Mouse (Mus musculus): ENCODE results near the gene Cyp2w1.
A peak's percentile ranks its signal among the peaks of the same experiment; 100 is the strongest.
"Not testable (repeated sequence)": the region's sequence is repeated elsewhere in the genome, so short reads cannot be mapped to it uniquely, and the experiment has no call there.

The Cyp2w1 gene

DNA sequence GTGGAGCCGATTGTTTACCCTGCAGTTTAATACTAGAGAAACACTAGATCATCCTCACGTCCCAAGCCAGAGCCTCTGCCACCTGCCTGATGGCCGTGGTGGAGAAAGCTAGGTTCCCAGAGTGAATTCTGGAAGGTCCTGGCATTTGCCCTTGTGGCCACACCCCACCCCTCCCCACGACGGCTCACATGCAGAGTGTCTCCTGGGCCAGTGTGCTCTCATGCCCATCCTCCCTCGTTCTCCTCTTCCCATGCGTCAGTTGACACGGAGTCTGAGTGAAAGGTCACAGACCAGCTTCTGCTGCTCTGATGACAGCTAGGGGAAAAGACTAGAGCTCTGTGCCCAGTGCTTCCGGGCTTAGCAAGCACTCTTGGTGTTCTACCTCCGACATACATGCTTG, 32.1 kb downstream of the Cyp2w1 start:
- no peak for DNase-seq

DNA sequence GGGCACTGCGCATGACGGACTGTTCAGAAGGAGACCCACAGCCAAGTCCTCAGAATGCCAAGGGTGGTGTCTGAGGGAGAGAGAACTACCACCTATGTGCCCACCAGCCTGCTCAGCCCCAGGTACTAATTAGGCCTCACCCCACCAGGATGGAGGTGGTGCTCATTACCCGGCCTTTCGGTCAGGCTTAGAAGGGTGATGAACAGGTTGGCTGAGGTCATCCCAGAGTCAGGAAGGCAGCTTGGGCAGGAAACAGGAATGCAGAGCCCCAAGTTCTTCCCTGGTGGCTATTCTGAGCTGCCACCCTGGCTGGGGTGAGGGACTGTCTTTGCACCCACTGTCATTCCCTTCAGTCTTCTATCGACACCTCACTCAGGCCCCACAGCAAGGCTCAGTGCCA, 33.6 kb downstream of the Cyp2w1 start:
- DNase-seq = no peak

DNA sequence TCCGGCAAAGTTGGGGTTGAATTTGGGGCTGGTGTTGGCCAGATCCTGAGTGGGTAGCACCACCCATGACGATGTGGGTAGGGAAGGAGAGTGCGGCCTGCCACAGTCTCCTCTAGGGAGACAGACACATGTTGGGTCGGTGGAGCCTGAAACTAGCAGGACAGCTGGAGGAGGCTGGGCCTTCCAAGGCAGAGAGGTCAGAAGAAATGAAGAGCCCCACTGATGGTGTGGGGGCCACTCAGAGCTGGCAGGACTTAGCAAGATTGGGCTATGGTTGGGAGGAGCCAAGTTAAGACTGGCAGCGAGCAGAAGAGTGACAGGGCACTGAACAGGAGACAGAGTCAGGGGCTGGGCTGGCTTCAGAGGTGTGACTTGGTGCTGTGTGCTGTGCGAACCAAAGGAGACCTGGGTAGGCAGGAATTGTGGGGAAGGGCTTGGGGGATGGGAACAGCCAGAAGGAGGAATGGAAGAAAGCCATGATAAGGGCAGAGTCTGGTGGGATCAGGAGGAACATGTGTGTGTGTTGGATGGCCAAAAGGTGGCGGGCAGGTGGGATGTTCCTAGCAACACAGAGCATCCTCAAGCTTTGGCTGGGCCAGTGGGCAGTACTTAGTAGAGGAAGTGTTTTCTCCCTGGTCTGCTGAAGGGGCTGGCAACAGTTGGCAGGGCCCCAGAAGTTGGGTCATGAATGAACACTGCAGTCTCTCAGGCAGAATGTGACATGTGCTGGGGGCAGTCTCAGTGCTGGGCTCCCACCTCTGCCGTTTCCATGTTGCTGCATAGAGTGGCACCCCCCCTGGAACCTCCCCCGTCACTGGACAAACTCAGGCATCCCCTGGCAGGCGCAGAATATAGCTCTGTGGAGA, 35.1 kb downstream of the Cyp2w1 start:
- no peak for DNase-seq

DNA sequence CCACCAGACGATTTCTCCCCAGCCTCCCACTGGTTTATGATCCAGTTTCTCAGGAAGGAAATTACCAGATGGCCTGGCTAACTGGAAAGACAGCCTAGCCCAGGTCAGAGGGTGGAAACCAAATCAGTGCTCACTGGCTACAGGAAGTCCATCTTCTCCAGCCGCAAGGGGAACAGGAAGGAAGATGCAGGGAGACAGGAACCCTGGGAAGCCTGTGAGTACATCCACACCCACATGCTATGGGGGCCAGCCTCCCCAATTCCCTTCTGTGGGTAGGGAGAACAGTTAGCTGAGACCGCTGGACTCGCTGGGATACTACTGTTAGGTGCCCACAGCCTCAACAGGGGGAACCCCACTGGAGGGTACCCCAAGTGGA, 35.8 kb downstream of the Cyp2w1 start:
- no peak for DNase-seq

DNA sequence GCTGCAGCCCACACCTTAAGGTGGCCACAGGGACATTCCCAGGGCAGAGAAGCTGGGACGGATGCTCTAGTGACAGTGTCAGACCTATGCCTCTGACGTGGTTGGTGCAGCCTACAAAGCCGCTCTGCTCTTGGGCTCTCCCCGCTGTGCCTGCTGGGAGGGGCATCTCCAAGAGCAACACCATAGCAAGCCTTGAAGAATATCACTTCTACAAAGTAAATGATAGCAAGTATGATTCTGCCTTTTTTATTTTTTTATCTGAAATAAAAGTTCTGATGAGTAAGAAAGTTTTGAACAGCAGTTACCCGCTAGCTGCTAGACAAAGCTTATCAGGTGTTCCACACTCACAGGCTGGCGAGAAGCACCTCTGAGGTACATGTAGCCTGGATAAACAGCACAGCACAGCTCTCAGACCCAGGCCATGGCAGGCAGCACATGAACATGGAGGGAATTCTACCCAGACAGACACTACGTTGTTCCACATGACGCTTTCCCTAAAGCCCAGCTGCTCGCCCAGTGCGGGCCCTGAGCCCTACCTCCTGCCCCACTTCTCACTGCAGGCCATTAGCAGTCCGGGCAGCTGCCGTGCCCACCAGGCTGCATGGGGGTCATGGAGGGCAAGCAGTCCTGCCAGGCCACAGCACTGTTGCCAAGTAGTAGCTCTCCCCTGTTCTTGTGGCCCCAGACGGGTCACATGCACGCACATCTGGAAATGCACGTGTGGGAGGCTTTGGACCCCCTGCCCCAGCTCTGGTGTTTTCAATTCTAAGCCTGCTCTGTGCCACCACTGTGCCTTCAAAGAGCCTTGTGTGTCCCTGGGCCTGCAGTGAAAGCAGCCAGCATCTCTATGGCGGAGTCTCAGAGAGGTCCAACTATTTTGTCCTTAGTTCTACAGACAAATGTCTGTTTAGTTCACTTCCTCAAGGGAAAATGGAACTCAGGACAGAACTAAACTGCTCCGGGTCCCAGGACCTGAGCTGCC, 36.6 kb downstream of the Cyp2w1 start:
- DNase-seq = no peak

DNA sequence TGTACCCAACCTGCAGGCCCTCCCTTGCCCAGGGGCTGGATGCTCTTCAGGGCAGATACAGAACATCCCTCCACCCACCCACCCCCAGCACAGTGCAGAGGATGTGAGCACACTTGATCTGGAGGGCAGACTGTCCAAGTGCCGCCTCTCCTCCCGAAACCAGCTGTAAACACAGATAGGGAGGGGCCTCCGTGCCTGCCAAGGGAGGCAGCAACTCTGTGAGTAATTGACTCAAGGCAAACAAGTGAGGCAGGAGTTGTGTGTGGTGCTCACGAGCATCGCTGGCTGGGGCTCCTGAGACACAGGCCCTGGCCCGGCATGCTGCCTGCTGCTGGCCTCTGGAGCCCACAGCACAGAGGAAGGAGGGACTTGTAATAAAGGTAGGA, 37.3 kb downstream of the Cyp2w1 start:
- no peak for DNase-seq

DNA sequence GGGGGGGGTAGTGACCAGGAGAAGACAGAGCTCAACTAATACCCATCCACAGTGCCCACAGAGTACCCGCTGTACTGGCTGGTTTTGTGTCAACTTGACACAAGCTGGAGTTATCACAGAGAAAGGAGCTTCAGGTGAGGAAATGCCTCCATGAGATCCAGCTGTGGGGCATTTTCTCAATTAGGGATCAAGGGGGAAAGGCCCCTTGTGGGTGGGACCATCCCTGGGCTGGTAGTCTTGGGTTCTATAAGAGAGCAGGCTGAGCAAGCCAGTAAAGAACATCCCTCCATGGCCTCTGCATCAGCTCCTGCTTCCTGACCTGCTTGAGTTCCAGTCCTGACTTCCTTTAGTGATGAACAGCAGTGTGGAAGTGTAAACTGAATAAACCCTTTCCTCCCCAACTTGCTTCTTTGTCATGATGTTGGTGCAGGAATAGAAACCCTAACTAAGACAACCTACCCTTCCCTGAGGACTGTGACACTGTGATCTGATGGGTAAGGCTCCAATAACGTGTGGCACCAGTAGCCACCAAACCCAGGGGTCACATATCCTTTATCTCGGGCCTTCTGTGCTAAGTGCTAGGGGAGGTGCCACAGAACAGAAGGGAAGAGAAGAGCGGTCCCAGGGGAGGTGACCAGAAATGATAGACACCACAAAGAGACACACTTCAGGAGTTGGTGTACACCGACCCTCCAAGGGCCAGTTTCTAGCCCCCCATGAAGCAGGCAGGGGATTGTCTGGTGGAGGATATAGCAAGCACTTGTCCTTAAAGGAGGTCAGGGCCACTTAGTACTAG, 38.1 kb downstream of the Cyp2w1 start:
- DNase-seq = not testable (repeated sequence)

DNA sequence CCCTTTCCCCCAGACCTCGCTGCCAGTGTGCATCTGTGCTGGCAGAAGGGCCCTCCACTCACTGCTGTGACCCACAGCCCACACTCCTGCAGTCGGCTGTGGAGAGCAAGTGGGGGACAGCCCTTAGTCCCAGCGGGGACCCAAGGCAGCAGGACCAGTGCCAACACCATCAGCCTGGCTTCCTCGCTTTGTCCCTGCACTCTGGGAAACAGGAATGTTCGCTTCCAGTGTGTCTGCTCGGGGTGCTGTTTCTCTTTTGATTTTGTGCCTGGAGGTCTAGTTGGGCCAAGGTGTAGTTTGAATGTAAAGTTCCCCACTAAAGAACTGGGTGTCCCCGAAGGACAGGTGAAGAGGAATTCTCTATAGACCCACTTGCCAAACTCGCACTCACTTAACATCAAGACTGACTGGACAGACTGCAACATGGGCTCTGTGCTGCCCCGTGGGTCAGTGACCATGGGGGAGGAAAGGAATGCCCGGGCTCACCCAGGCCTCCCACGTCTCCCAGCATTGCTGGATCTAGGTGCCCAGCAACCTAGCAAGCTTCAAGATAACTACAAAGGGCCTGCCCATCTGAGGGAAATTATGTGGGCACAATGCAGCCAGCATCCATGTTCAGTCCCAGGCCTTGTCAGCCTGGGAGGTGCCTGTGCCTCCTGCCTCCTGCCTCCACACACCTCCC, 39.0 kb downstream of the Cyp2w1 start:
- DNase-seq = no peak

DNA sequence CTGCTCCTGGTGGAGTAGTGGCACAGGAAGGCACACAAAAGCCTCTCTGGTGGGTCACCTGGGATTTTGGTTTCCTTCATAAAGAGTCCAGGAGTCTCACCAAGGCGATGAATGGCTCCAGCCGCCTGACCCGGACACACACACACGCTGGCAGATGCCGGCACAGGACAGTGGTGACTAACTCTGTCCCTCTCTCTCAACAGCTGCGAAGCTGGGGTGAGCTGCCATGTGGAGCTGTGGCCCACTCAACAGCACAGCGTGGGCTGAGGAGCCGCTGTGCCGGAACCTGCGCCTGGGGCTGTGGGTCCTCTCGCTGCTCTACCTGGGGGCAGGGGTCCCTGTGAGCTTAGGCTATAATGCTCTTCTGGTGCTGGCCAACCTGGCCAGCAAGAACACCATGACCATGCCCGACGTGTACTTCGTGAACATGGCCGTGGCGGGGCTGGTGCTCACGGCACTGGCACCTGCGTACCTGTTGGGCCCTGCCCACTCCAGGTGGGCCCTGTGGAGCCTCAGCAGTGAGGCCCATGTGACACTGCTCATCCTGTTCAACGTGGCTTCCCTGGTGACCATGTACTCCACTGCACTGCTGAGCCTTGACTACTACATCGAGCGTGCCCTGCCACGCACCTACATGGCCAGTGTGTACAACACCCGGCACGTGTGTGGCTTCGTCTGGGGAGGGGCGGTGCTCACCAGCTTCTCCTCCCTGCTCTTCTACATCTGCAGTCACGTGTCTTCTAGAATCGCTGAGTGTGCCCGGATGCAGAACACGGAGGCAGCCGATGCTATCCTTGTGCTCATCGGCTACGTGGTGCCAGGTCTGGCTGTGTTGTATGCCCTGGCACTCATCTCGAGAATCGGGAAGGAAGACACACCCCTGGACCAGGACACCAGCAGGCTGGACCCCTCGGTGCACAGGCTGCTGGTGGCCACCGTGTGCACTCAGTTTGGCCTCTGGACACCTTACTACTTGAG, 40.1 kb downstream of the Cyp2w1 start:
- no peak for DNase-seq

DNA sequence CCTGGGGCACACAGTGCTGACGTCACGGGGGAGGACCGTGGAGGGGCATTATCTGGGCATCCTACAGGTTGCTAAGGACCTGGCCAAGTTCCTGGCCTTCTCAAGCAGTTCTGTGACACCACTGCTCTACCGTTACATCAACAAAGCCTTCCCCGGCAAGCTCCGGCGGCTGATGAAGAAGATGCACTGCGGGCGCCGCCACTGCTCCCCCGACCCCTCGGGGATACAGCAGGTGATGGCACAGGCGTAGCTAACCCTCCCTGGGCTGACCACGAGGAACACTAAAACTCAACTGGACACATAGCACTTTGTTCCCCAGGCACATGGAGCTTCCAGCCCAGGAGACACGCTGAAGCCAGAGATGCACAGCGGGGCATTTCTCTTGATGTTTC, 40.8 kb downstream of the Cyp2w1 start:
- DNase-seq = no peak

DNA sequence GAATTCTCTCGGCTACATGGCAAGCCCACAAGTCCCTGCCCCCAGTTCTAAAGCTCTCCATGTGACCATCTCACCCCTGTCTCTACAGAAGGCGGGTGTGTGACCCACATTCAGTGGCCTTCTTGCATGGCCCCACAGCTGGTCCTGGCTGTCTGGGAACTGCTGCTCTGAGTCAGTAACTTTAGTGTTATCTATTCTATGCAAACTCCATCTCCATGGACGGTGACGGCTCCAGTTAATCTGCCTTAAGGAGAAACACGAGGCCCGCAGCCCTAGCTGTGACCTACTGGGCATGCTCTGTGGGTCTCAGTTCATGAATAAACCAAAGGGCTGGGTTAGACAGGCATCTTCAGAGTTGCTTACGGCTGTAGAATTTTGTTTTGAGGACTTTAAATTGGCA, 42.0 kb downstream of the Cyp2w1 start:
- no peak for DNase-seq

DNA sequence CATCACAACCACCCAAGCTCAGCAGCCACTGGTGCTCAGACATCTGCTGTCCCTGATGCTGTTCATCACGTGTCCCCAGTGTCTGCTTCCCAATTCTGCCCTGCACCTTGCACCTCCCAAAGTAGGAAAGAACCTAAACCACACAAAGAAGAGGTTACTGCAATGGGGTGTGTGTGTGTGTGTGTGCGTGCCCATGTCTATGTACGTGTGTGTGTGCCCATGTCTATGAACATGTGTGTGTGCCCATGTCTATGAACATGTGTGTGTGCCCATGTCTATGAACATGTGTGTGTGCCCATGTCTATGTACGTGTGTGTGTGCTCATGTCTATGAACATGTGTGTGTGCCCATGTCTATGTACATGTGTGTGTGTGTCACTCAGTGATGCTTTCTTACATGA, 43.1 kb downstream of the Cyp2w1 start:
- DNase-seq = no peak

DNA sequence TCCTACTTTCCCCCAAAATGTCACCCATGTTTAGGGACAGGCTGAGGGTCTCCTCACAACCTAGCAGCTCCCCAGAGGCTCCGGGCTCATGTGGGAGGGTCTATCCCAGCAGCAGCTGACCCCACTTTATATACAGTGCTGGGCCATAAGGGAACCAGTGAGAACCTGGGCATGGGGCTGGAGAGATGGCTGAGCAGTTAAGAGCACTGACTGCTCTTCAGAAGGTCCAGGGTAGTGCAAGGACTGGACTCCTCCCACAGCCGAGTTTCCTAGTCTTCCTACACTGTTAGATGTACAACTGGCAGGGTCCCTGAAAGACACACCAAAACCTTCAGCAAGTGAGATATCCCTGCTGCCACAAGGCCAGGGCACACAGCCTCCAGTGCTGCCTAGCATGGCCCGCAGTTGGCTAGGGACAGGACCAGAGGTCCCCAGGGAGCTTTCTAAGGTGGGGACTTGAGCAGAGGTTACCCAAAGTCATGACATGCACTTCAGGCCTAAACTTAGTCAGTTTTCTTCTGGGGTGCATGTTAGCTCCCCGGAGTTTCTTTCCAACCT, 45.0 kb downstream of the Cyp2w1 start:
- no peak for DNase-seq

DNA sequence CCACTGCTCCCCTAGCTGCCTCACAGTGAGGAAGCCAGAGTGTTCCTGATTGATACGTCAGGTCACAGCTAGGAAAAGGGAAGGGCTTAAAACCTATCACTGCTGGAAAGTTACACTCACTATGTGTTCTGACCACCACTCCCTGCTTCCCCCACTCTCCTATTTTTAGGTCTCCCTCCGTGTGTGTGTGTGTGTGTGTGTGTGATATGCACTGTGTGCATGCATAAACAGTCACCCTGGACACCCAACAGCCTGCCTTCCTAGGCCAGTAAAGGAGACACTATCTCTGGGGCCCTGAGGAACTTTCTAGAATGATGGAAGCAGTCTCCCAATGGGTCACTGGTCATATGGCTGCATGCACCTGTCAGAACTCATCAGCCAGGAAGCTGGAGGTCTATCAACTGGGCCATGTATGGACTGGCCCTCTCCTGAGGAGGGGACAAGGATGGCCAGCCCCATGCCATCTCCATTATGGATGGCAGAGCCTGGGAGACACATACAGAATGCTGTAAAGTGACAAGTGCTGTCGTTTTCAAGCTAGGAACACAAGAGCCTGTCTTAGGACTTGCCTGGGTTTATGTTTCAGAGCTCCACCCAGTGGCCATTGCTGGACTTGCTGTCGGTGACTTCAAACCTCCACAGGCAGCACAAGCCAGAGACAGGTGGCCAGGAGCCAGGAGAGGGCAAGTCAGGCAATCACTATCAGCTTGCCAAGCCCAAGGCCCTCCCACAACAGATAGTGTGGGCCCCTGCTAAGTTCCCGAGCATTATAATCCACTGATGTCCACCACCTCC, 45.7 kb downstream of the Cyp2w1 start:
- DNase-seq = peak; percentile 91

DNA sequence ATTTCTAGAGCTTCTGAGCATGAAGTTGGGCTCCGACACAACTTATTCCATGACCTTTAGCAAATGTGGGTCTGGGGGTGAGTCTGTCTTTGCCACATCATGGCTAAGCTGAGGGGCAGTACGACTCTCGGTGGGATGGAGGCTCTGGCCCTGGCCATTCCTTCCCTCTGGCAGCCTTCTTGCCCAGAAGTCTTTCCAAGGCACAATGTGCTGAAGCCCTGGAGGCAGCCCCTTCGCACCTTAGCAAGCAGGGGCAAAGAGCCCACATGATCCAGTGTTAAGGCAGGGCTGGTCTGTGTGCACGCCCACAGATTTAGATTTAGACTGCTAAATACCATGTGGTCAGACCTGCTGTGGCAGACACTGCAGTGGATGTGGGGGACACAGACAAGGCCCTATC, 46.4 kb downstream of the Cyp2w1 start:
- no peak for DNase-seq

DNA sequence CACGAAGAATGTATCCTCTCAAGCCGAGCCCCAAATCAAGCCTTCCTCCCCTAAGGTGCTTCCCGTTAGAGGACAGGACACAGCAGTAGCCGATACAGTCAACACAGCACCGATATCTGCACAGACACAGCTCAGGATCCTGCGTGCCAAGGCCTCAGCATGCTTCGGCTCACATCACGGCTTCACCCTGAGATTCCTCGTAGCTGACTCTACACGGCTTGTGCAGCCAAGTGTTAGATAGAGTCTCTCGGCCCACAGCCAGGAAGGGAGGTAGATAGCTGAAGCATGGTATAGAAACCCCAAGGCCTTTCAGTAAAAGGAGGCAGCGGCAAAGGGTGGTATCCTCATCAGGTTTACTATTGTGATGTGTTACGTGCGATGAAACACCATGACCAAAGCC, 47.6 kb downstream of the Cyp2w1 start:
- DNase-seq = no peak

DNA sequence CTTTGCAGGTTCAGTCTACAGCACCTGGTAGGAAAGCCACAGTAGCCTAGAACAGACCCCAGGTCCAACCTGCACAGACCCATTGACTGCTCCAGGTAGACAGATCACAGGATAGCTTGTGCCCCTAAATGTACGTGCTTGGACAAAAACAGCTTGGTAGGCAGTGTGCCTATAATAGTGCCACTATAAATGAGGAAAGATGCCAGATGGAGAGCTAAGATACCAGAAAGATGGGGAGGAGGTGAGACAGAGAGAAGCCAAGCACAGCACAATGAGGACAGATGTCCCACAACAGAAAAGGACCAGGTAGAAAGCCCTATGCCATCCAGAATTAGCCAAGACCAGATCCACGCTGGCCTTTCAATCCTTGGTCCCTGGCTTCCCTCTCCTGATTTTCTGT, 49.7 kb downstream of the Cyp2w1 start:
- DNase-seq = no peak

DNA sequence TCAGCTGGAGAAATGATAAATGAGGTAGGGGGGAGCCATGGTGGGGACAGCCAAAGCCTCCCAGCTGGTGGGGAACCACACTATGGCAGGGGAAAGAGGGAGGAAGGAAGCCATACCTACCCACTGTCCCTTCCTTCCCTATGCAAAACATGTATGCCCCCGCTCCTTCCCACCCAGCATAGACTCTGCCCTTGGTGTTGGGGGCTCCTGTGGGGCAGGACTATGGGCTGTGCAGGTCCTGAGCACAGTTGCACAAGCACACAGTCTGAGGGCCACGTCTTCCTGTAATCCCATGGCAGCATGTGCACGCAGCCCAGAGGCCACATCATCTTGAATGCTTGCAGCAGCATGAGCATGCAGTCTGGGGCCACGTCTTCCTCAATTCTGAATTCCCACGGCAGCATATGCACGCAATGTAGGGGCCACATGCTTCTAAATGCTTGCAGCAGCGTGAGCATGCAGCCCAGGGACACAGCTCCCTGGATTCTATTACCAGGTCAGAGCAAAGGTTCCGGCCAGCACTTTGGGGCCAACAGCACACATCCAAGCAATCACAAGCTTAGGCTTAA, 51.4 kb downstream of the Cyp2w1 start:
- DNase-seq = no peak

DNA sequence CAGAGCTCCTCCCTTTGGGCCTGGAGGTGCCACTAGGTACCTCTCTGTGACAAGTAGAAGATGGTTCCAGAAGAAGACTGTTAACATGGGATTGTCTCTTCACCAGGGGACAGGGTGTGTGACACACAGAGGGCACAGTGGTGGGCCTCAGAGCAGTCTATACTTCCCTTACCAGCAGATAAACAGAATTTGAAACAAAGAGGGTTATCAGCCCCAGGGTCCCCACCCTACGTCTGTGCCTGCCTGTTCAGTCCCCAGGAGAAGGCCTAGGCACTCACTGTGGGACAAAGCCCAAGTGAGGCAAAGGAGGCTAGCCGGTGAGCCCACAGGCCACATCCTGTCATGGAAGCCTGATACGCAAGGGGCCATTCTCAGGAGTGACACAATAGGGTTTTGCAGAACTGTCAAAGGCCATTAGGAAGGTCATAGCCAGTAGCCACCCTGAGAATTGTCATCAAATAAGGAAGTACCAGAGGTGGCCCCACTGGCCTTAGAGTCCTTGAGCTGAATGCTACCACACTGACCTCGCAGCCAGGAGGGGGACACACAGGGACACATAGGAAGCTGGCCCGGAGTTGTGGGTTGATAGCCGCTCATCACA, 52.5 kb downstream of the Cyp2w1 start, which contains the start of gene C130050O18Rik:
Gene C130050O18Rik (plus strand): TSS at position 480 of the 601 bp plus-strand sequence.
- DNase-seq = no peak

Data from thymus, postnatal 25 days (tissue).